Mouse (Mus musculus) cortical plate, adult 2 months (tissue): ENCODE data around the gene Phldb2.

Experiments used
- CTCF ChIP-seq: fragments of 200-500 bp; IDR thresholded peaks from 2 replicates; pipeline ENCODE4 v1.5.1; 2011; ENCODE audit warnings: mild to moderate bottlenecking, control low read depth, low read length; ENCODE audit not compliant: insufficient read depth; ENCODE audit errors: extremely low read depth
- POLR2A ChIP-seq: fragments of 200-500 bp; IDR thresholded peaks from 2 replicates; pipeline ENCODE4 v1.6.1; 2011; ENCODE audit warnings: mild to moderate bottlenecking, low read length, control low read depth; ENCODE audit not compliant: insufficient read depth; ENCODE audit errors: extremely low read depth

GRCm38 (mm10) chr16:45968716-45969115 lies 15.3 kb upstream of the Phldb2 start:
- TF ChIP-seq CTCF (no peak), POLR2A (no peak)
